Mouse (Mus musculus): Measurements from ENCODE around the gene Olfr1420. TPM values are rescaled to one million over a fixed set of nuclear protein-coding genes. Genes with fewer than 3 reads are reported as not detected.
A peak's percentile ranks its signal among the peaks of the same experiment; 100 is the strongest.
"Not testable (repeated sequence)": the region's sequence is repeated elsewhere in the genome, so short reads cannot be mapped to it uniquely, and the experiment has no call there.

Gene Olfr1420
- total and polyA plus RNA-seq, 3 experiments = 0.03 TPM; not detected in 2

GRCm38 (mm10) chr19:11922068-11922467 is 35.7 kb downstream of the Olfr1420 start:
- peaks cover 7 to 18% of the 10 kb centered on the region in 2 experiments for H3K4me1 ChIP-seq (ENCODE audit: control insufficient read depth in 1 of 2, insufficient read depth in 2 of 2, low read length in 2 of 2)
- H3K9me3 ChIP-seq (replicated peaks; ENCODE audit: insufficient read depth, low read length) = no peaks in the 10 kb centered on the region
- H3K4me3 ChIP-seq (ENCODE audit: control insufficient read depth in 1 of 2, insufficient read depth in 1 of 2, low read depth in 2 of 2, low read length in 2 of 2) = no peak overlapping the region
- peaks cover 8% of the 10 kb centered on the region for H3K79me2 ChIP-seq (ENCODE audit: control insufficient read depth, insufficient read depth, low read length, poor library complexity)
- no peak for DNase-seq (ENCODE audit: low read depth, low spot score)
- H3K27ac ChIP-seq (ENCODE audit: control insufficient read depth, low read depth, low read length) = no peak overlapping the region
- H3K9ac ChIP-seq (ENCODE audit: control insufficient read depth, low read depth, low read length, poor library complexity, severe bottlenecking) = no peak overlapping the region
- TF ChIP-seq JUND (IDR thresholded peaks at IDR 0.05; ENCODE audit: low read depth, low read length) (no peak), MAFK (IDR thresholded peaks at IDR 0.05; ENCODE audit: borderline replicate concordance, low read depth, low read length) (no peak), ZNF384 (IDR thresholded peaks at IDR 0.05; ENCODE audit: low read depth, low read length) (no peak), NELFE (IDR thresholded peaks at IDR 0.05; ENCODE audit: low read depth, low read length) (no peak), CHD1 (IDR thresholded peaks at IDR 0.05; ENCODE audit: low read depth, low read length) (no peak), TCF12 (IDR thresholded peaks at IDR 0.05; ENCODE audit: low read depth, low read length) (no peak), SMC3 (IDR thresholded peaks at IDR 0.05; ENCODE audit: low read depth, low read length) (no peak), ETS1 (IDR thresholded peaks at IDR 0.05; ENCODE audit: low read depth, low read length) (no peak), BHLHE40 (IDR thresholded peaks at IDR 0.05; ENCODE audit: borderline replicate concordance, low read depth, low read length) (no peak)
- H3K27me3 ChIP-seq (ENCODE audit: control insufficient read depth in 1 of 2, insufficient read depth in 2 of 2, low read length in 2 of 2) = no peaks in the 10 kb centered on the region
- H3K36me3 ChIP-seq (ENCODE audit: control insufficient read depth in 1 of 2, insufficient read depth in 2 of 2, low read length in 2 of 2) = peaks cover 24 to 46% of the 10 kb centered on the region in 2 experiments

DNA sequence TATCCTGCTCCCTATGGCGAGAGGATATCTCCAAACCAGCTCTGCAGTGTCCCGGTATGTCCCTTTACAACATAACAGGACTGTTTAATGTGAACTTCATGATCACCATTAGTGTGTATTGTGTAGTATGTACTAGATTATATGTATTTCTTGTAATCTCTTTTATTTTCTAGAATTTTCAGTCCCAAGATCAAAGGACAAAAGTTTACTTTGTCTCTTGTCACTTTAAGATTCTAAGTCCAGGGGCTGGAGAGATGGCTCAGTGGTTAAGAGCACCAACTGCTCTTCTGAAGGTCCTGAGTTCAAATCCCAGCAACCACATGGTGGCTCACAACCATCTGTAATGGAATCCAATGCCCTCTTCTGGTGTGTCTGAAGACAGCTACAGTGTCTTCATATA is 36.1 kb downstream of the Olfr1420 start:
- DNase-seq (ENCODE audit: low read depth, low spot score); H3K79me2 ChIP-seq (ENCODE audit: control insufficient read depth, insufficient read depth, low read length, poor library complexity); H3K9ac ChIP-seq (ENCODE audit: control insufficient read depth, low read depth, low read length, poor library complexity, severe bottlenecking); H3K27ac ChIP-seq (ENCODE audit: control insufficient read depth, low read depth, low read length); H3K9me3 ChIP-seq (replicated peaks; ENCODE audit: insufficient read depth, low read length); H3K4me3 ChIP-seq (ENCODE audit: control insufficient read depth in 1 of 2, insufficient read depth in 1 of 2, low read depth in 2 of 2, low read length in 2 of 2); H3K27me3 ChIP-seq (ENCODE audit: control insufficient read depth in 1 of 2, insufficient read depth in 2 of 2, low read length in 2 of 2): not testable (repeated sequence)
- Histone ChIP-seq H3K36me3 (ENCODE audit: control insufficient read depth in 1 of 2, insufficient read depth in 2 of 2, low read length in 2 of 2) (peaks cover 24 to 49% of the 10 kb centered on the region in 2 experiments), H3K4me1 (ENCODE audit: control insufficient read depth in 1 of 2, insufficient read depth in 2 of 2, low read length in 2 of 2) (peaks cover 9 to 19% of the 10 kb centered on the region in 2 experiments)
- TF ChIP-seq TBP (IDR thresholded peaks at IDR 0.05; ENCODE audit: low read depth, low read length) = peak; percentile 62; the same call in 1 of the 2 replicates

GRCm38 (mm10) chr19:11926380-11926779 is 40.0 kb downstream of the Olfr1420 start:
- Histone ChIP-seq H3K4me1 (ENCODE audit: control insufficient read depth in 1 of 2, insufficient read depth in 2 of 2, low read length in 2 of 2) (peaks cover 11 to 21% of the 10 kb centered on the region in 2 experiments; a peak in 3 of 4 replicates), H3K9ac (ENCODE audit: control insufficient read depth, low read depth, low read length, poor library complexity, severe bottlenecking) (no peak overlapping the region; the same call in 1 of the 2 replicates), H3K36me3 (ENCODE audit: control insufficient read depth in 1 of 2, insufficient read depth in 2 of 2, low read length in 2 of 2) (peaks cover 20 to 41% of the 10 kb centered on the region in 2 experiments), H3K4me3 (ENCODE audit: control insufficient read depth in 1 of 2, insufficient read depth in 1 of 2, low read depth in 2 of 2, low read length in 2 of 2) (no peak overlapping the region), H3K79me2 (ENCODE audit: control insufficient read depth, insufficient read depth, low read length, poor library complexity) (peaks cover 1% of the 10 kb centered on the region), H3K27me3 (ENCODE audit: control insufficient read depth in 1 of 2, insufficient read depth in 2 of 2, low read length in 2 of 2) (no peaks in the 10 kb centered on the region), H3K27ac (ENCODE audit: control insufficient read depth, low read depth, low read length) (no peak overlapping the region), H3K9me3 (replicated peaks; ENCODE audit: insufficient read depth, low read length) (no peaks in the 10 kb centered on the region)
- DNase-seq (ENCODE audit: low read depth, low spot score) = peak; percentile 37
- no peak for TF ChIP-seq TBP (IDR thresholded peaks at IDR 0.05; ENCODE audit: low read depth, low read length)
- TF ChIP-seq RCOR1 (IDR thresholded peaks at IDR 0.05; ENCODE audit: low read depth, low read length) = no peak
- TF ChIP-seq EP300 (IDR thresholded peaks at IDR 0.05; ENCODE audit: low read depth in 1 of 2, low read length in 2 of 2) = peak; percentile 68 to 73; a peak in 3 of 4 replicates
- peak; percentile 50 for TF ChIP-seq GATA1 (IDR thresholded peaks at IDR 0.05; ENCODE audit: low read depth, low read length)
- TF ChIP-seq POLR2AphosphoS2 (IDR thresholded peaks at IDR 0.05; ENCODE audit: low read length) = no peak
- TF ChIP-seq ZNF384 (IDR thresholded peaks at IDR 0.05; ENCODE audit: low read depth, low read length) = peak; percentile 53; the same call in 1 of the 2 replicates
- TF ChIP-seq BHLHE40 (IDR thresholded peaks at IDR 0.05; ENCODE audit: borderline replicate concordance, low read depth, low read length) = no peak
- TF ChIP-seq ZC3H11A (IDR thresholded peaks at IDR 0.05; ENCODE audit: low read depth, low read length) = no peak
- TF ChIP-seq HCFC1 (IDR thresholded peaks at IDR 0.05; ENCODE audit: low read depth, low read length) = no peak
- TF ChIP-seq SMC3 (IDR thresholded peaks at IDR 0.05; ENCODE audit: low read depth, low read length) = no peak
- TF ChIP-seq ZKSCAN1 (IDR thresholded peaks at IDR 0.05; ENCODE audit: low read depth, low read length) = no peak
- no peak for TF ChIP-seq ELF1 (IDR thresholded peaks at IDR 0.05; ENCODE audit: low read depth, low read length)
- TF ChIP-seq TCF12 (IDR thresholded peaks at IDR 0.05; ENCODE audit: low read depth, low read length) = peak; percentile 38; the same call in 1 of the 2 replicates
- TF ChIP-seq MYC (IDR thresholded peaks at IDR 0.05; ENCODE audit: low read depth, low read length) = peak; percentile 23; the same call in 1 of the 2 replicates
- TF ChIP-seq CHD1 (IDR thresholded peaks at IDR 0.05; ENCODE audit: low read depth, low read length) = no peak
- no peak for TF ChIP-seq NELFE (IDR thresholded peaks at IDR 0.05; ENCODE audit: low read depth, low read length)
- TF ChIP-seq POLR2A (IDR thresholded peaks at IDR 0.05; ENCODE audit: control insufficient read depth in 1 of 2, insufficient read depth in 1 of 2, low read depth in 1 of 2, low read length in 2 of 2, poor library complexity in 1 of 2) = no peak
- TF ChIP-seq JUND (IDR thresholded peaks at IDR 0.05; ENCODE audit: low read depth, low read length) = no peak
- no peak for TF ChIP-seq NRF1 (IDR thresholded peaks at IDR 0.05; ENCODE audit: insufficient read depth, low read depth, low read length, poor library complexity, severe bottlenecking)
- no peak for TF ChIP-seq RAD21 (IDR thresholded peaks at IDR 0.05; ENCODE audit: low read depth, low read length)
- peak; percentile 22; the same call in 1 of the 2 replicates for TF ChIP-seq MXI1 (IDR thresholded peaks at IDR 0.05; ENCODE audit: low read depth, low read length)
- no peak for TF ChIP-seq MAZ (IDR thresholded peaks at IDR 0.05; ENCODE audit: low read depth, low read length)
- no peak for TF ChIP-seq CHD2 (IDR thresholded peaks at IDR 0.05; ENCODE audit: low read length)

All from MEL (cell line).